Mouse (Mus musculus) NIH3T3 (cell line): ENCODE data around the gene Nqo1.

Experiments used
- DNase-seq: peaks from one replicate; pipeline ENCODE4 v3.0.0-alpha.2; 2012; ENCODE audit warnings: low read depth

Gene Nqo1

GRCm38 (mm10) chr8:107404057-107404456, 1.1 kb upstream of the Nqo1 start:
- DNase-seq, result no peak

GRCm38 (mm10) chr8:107401866-107402265, 1.1 kb downstream of the Nqo1 start:
- peak; percentile 31 for DNase-seq

- DNase-seq, result no peak
These were observed 3.5 kb downstream of the Nqo1 start for GRCm38 (mm10) chr8:107399495-107399894.

GRCm38 (mm10) chr8:107397665-107398064, 5.3 kb downstream of the Nqo1 start:
- DNase-seq, result no peak

- DNase-seq, result peak; percentile 32
These were observed 6.8 kb downstream of the Nqo1 start for GRCm38 (mm10) chr8:107396106-107396670.

- DNase-seq, result no peak
These were observed 7.6 kb downstream of the Nqo1 start for GRCm38 (mm10) chr8:107395397-107395796.

- no peak for DNase-seq
These were observed 11.9 kb downstream of the Nqo1 start for GRCm38 (mm10) chr8:107391136-107391516.

GRCm38 (mm10) chr8:107390476-107391135, 12.4 kb downstream of the Nqo1 start:
- no peak for DNase-seq

GRCm38 (mm10) chr8:107389557-107389956, 13.4 kb downstream of the Nqo1 start:
- DNase-seq, result peak; percentile 90

GRCm38 (mm10) chr8:107387861-107388260, 15.1 kb downstream of the Nqo1 start:
- peak; percentile 69 for DNase-seq

- DNase-seq, result peak; percentile 86
These were observed 16.4 kb downstream of the Nqo1 start for GRCm38 (mm10) chr8:107386642-107387041.

GRCm38 (mm10) chr8:107386171-107386570, 16.8 kb downstream of the Nqo1 start:
- peak; percentile 68 for DNase-seq

GRCm38 (mm10) chr8:107385063-107385462, 17.9 kb downstream of the Nqo1 start:
- no peak for DNase-seq

GRCm38 (mm10) chr8:107384651-107385050, 18.4 kb downstream of the Nqo1 start:
- DNase-seq, result no peak

- no peak for DNase-seq
These were observed 20.1 kb downstream of the Nqo1 start for GRCm38 (mm10) chr8:107382898-107383297.

GRCm38 (mm10) chr8:107381666-107382065, 21.3 kb downstream of the Nqo1 start:
- no peak for DNase-seq

- no peak for DNase-seq
These were observed 22.3 kb downstream of the Nqo1 start for GRCm38 (mm10) chr8:107380734-107381133.

GRCm38 (mm10) chr8:107377346-107377745, 25.7 kb downstream of the Nqo1 start:
- DNase-seq, result no peak

GRCm38 (mm10) chr8:107370311-107370710, 32.7 kb downstream of the Nqo1 start:
- peak; percentile 66 for DNase-seq
